Mouse (Mus musculus): Measurements from ENCODE around the gene Id4. TPM values are rescaled to one million over a fixed set of nuclear protein-coding genes. Genes with fewer than 3 reads are reported as not detected.

Id4 gene
- 93.6 and 98.2 TPM in 2 replicates for polyA plus RNA-seq (2012; rRNA removed)

GRCm38 (mm10) chr13:48260690-48261278 is at the start of gene Id4:
TSS of gene Id4 (plus strand) at chr13:48261228.
- DNase-seq (ENCODE audit: low spot score): peak; percentile 95

DNA sequence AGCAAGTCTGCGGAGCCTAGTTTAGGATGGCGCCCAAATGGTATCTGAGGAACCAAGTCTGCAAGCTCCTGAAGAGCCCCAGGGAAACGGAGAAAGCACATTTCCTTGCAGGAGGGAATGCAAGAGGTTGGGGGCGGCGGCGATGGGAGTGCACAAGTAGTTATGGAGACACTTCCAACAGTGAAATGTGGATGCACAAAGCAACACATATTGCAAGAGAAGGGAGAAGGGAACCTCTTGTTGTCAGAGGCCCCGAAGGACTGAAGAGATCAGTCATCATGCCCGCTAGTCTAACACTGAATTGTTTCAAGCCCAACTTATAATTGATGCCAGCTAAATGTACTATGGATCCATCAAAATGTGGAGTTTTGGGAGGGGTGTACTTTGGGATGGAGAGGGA is 33.9 kb upstream of the Id4 start:
- no peak for DNase-seq (ENCODE audit: low spot score)

DNA sequence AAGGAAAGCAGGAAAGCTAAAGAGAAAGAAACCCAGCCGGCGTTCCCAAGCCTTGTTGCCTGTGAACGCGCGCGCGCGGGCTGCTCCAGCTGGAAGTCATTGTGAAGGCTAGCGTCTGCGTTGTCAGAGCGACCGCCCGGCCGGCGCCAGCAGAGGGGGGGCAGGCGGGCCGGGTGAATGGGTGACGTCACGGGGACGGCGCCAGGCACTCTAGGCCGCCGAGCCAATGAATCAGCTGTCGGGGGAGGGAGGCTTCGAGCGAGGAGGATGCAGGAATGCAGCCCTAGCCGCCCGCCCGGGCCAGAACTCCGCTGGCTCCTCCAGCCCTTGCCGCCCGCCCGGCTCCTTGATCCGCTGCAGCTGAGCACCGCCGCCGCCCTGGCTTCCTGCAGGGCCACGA is 33.3 kb upstream of the Id4 start:
- peak; percentile 92 for DNase-seq (ENCODE audit: low spot score)

DNA sequence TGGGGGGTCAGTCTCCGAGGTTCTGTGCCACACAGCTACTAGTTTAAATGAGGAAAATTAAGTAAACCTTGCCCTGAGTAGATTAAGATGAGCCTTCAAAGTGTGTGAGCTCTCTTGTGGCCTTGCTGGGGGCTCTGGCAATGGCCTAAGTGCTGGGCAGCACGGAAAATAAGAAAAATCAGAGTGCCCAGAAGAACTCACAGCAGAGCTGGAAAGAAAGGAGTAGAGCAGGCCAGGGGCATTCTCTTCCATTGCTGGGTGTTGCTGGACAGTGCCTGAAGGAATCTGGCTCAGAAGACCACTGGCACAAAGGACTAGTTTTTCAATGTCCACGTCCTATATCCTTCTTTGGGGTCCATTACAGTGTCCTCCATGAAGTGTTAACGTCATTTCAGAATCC is 32.9 kb upstream of the Id4 start:
- no peak for DNase-seq (ENCODE audit: low spot score)

- no peak for DNase-seq (ENCODE audit: low spot score)
Measured at GRCm38 (mm10) chr13:48230996-48231395, 30.0 kb upstream of the Id4 start.

DNA sequence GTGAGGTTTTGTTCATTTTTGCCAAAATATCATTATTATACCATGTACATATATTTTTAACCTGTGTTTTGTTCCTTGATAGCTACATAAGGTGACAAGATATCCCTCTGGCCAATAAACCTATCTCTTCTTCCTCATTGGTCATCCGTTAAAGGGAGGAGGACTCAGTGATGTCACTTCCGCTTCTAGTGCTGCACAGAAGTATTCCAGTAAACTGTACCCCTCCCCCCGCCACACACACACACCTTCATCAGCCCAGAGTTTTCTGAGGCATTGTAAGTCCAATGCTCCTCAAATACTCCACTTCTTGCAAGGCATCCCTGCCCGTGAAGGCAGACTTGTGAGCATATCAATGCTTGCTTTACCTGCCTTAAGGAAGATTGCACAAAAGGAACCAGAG is 24.6 kb upstream of the Id4 start:
- no peak for DNase-seq (ENCODE audit: low spot score)

- DNase-seq (ENCODE audit: low spot score): no peak
Measured at GRCm38 (mm10) chr13:48236865-48237264, 24.2 kb upstream of the Id4 start.

GRCm38 (mm10) chr13:48237516-48237915 is 23.5 kb upstream of the Id4 start:
- DNase-seq (ENCODE audit: low spot score): peak; percentile 23

GRCm38 (mm10) chr13:48245235-48246012 is 15.6 kb upstream of the Id4 start:
- DNase-seq (ENCODE audit: low spot score): no peak

- DNase-seq (ENCODE audit: low spot score): no peak
Measured at GRCm38 (mm10) chr13:48252559-48252958, 8.5 kb upstream of the Id4 start.

DNA sequence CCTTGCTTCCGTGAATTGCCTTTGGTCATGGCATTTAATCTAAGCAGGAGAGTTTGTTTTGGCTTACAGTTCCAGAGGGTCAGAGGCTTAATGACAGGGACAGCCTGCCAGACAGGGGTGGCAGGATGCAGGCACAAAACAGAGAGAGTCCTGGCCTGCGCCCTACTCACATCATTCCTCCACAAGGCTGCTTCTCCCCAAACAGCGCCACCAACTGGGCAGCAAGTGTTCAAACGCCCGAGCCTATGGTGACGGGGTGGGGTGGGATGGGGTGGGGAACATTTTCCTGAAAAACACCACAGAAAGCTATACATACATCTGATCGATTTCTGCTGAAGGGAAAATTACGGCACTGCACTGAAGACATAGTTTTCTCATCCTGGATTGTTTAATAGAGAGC is 6.0 kb upstream of the Id4 start:
- no peak for DNase-seq (ENCODE audit: low spot score)

- DNase-seq (ENCODE audit: low spot score): peak; percentile 70
Measured at GRCm38 (mm10) chr13:48261341-48262221, 553 bp downstream of the Id4 start.

GRCm38 (mm10) chr13:48262451-48262969 is 1.5 kb downstream of the Id4 start:
- peak; percentile 60 for DNase-seq (ENCODE audit: low spot score)

- DNase-seq (ENCODE audit: low spot score): no peak
Measured at GRCm38 (mm10) chr13:48265029-48265428, 4.0 kb downstream of the Id4 start.

DNA sequence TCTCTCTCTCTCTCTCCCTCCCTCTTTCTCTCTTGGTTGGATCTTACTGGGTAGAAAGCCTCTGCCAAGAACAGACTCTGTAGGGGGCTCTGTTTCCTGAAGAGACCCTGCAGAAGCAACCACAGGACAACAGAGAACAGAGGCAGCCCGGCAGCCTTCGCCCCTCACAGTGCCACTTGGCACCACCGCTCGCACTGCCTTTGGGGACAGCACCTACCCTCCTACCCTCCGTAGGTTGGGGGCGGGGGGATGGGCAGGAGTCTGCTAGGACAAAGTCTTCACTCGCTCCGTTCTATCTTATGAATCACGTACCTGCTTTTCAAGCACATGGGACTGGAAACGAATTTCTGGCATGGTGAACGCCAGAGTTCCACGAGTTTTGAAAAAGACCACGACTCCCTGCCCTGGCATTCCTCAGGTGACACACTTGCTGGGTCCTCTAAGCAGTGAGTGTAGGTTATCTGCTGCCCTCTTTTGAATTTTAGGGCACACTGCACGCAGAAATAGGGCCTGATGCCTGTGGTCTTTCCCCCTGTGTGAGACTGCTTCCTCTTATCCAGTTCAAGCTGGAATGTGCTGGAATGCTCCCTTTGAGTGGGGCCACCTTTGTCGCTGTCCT is 12.5 kb downstream of the Id4 start:
- no peak for DNase-seq (ENCODE audit: low spot score)

DNA sequence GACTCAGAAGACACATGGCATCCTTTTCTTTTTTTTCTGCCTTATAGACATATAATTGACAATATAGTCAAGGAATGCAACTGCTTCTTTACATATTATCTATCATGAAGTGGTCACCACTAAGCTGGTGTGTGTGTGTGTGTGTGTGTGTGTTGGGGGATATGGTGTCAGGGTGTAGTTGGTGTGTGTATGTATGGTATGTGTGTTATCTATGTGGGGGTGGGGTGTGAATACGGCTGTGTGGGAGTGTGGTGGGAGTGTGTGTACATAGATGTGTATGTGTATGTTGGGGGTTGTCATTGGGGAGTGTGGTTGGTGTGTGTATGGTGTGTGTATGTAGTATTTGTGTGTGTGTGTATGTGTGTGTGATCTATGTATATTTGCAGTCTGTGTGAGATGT is 13.1 kb downstream of the Id4 start:
- DNase-seq (ENCODE audit: low spot score): no peak

GRCm38 (mm10) chr13:48276981-48277380 is 16.0 kb downstream of the Id4 start:
- no peak for DNase-seq (ENCODE audit: low spot score)

GRCm38 (mm10) chr13:48284426-48284825 is 23.4 kb downstream of the Id4 start:
- DNase-seq (ENCODE audit: low spot score): no peak

DNA sequence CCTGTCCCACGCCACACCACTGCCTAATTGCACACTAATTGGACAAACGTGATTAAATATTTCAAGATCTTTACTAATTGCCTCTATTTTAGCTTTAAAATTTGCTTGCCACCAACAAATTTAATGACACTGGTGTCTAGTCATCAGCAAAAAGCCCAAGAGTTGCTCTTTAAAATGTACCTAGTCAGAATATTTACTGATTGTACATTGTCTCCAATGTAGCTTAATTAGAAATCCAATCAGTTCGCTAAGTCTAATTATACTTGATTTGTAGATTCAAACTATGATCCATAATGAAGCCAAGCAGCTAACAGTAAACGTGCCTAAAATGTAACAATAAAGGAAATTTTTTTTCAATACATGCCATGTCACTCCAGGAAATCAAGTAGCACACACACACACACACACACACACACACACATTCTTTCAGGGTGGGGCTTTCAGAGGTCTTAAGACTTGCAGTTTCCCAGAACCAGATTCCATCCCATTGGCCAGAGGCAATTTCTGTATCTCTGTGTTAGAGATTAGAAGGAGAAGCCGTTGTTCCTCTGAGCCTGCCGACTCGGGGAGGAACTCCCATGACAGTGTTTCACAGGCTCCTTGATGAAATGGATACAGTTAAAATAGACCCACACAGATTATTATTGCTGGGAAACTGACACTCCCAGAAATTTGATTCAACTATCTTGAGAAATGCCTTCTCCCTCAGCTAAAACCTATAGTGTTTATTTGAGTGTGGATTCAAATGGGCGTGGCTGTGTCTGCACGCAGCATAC is 24.1 kb downstream of the Id4 start:
- DNase-seq (ENCODE audit: low spot score): no peak

- DNase-seq (ENCODE audit: low spot score): no peak
Measured at GRCm38 (mm10) chr13:48290427-48290826, 29.4 kb downstream of the Id4 start.

- DNase-seq (ENCODE audit: low spot score): no peak
Measured at GRCm38 (mm10) chr13:48314500-48314899, 53.5 kb downstream of the Id4 start.
